Mouse (Mus musculus) olfactory bulb, adult 2 months (tissue): ENCODE measurements at regions not wholly inside any gene's neighbourhood (a gene's known extent, or its start where the extent isn't known, plus 50 kb on each side); places are given as distances from the start of the nearest gene placed in this dataset.

Source experiments
- H3K27ac ChIP-seq: fragments of 200-500 bp; 2 replicates; pipeline ENCODE4 v1.5.1; 2012; ENCODE audit warnings: low read depth, low read length; ENCODE audit not compliant: insufficient read depth
- H3K4me1 ChIP-seq: fragments of 200-500 bp; 2 replicates; pipeline ENCODE4 v1.6.1; 2012; ENCODE audit warnings: low read length; ENCODE audit not compliant: control insufficient read depth, insufficient read depth
- H3K4me3 ChIP-seq: fragments of 200-500 bp; 2 replicates; pipeline ENCODE4 v1.5.1; 2012; ENCODE audit warnings: mild to moderate bottlenecking, low read depth, low read length, moderate library complexity; ENCODE audit not compliant: insufficient read depth
- CTCF ChIP-seq: fragments of 200-500 bp; IDR thresholded peaks from 2 replicates; pipeline ENCODE4 v1.5.1; 2012; ENCODE audit warnings: low read depth, mild to moderate bottlenecking, low read length, moderate library complexity; ENCODE audit not compliant: insufficient read depth
- POLR2A ChIP-seq: fragments of 200-500 bp; IDR thresholded peaks from 2 replicates; pipeline ENCODE4 v1.6.1; 2012; ENCODE audit warnings: mild to moderate bottlenecking, low read depth, low read length, moderate library complexity; ENCODE audit not compliant: insufficient read depth
- WGBS: fragments of 180-500 bp; shearing (Covaris S2); methylation state at CpG from one replicate; pipeline ENCODE4 v1.1.7; 2018; 5-methylcytosine and 5-hydroxymethylcytosine counted together

DNA sequence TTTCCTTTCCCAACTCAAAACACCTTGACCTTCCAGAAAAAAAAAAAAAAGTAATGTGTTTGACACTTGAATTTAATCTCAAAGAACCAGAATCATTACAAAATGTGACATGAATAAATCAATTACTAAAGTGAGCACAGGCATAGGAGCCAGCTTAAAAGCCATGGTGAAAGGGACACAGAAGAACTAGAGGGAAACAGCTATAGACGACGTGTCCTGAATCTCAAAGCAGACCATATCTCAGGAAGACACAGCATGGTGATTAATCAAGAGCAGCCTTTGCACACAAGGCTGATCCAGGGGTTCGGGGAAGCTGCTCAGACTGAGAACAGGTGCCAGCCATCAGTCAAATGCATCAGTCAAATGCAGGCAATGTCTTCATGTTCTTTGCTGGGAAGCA is 74.7 kb upstream of the Qrfpr start:
- no peak overlapping the region for H3K27ac ChIP-seq
- 88% methylated on average over 3 of the region's 3 CpGs for WGBS
- TF ChIP-seq CTCF, result no peak
- no peak for TF ChIP-seq POLR2A
- no peaks in the 10 kb centered on the region for H3K4me1 ChIP-seq
- H3K4me3 ChIP-seq, result no peak overlapping the region

GRCm38 (mm10) chr3:36291971-36292370 is 69.9 kb upstream of the Qrfpr start:
- H3K4me1 ChIP-seq, result no peaks in the 10 kb centered on the region
- H3K27ac ChIP-seq, result no peak overlapping the region
- TF ChIP-seq CTCF, result no peak
- no peak for TF ChIP-seq POLR2A
- WGBS, result 84% methylated on average over 4 of the region's 4 CpGs
- no peak overlapping the region for H3K4me3 ChIP-seq

GRCm38 (mm10) chr3:36284066-36284465 is 62.0 kb upstream of the Qrfpr start:
- TF ChIP-seq CTCF (no peak), POLR2A (no peak)
- Histone ChIP-seq H3K4me1 (no peaks in the 10 kb centered on the region), H3K4me3 (no peak overlapping the region), H3K27ac (no peak overlapping the region)
- WGBS, result 90% methylated on average over 5 of the region's 5 CpGs

- TF ChIP-seq CTCF (no peak), POLR2A (no peak)
- Histone ChIP-seq H3K4me3 (no peak overlapping the region), H3K4me1 (no peaks in the 10 kb centered on the region), H3K27ac (no peak overlapping the region)
- WGBS, result 85% methylated on average over 1 of the region's 1 CpGs
These were observed 53.4 kb upstream of the Qrfpr start for GRCm38 (mm10) chr3:36275502-36275901.
